Mouse (Mus musculus) small intestine, adult 2 months (tissue): Measurements from ENCODE around the gene Dmtf1.
"Not testable (repeated sequence)": the region's sequence is repeated elsewhere in the genome, so short reads cannot be mapped to it uniquely, and the experiment has no call there.

Experiments
- CTCF ChIP-seq: fragments of 200-500 bp; IDR thresholded peaks from 2 replicates; pipeline ENCODE4 v1.5.1; 2012; ENCODE audit warnings: low read depth, mild to moderate bottlenecking, control low read depth, inconsistent platforms, low read length, moderate library complexity, mixed read lengths; ENCODE audit not compliant: insufficient replicate concordance, insufficient read length; ENCODE audit errors: extremely low read depth
- POLR2A ChIP-seq: fragments of 200-500 bp; IDR thresholded peaks from 2 replicates; pipeline ENCODE4 v1.6.1; 2012; ENCODE audit warnings: low read depth, mild to moderate bottlenecking, control low read depth, inconsistent platforms, low read length, moderate library complexity

DNA sequence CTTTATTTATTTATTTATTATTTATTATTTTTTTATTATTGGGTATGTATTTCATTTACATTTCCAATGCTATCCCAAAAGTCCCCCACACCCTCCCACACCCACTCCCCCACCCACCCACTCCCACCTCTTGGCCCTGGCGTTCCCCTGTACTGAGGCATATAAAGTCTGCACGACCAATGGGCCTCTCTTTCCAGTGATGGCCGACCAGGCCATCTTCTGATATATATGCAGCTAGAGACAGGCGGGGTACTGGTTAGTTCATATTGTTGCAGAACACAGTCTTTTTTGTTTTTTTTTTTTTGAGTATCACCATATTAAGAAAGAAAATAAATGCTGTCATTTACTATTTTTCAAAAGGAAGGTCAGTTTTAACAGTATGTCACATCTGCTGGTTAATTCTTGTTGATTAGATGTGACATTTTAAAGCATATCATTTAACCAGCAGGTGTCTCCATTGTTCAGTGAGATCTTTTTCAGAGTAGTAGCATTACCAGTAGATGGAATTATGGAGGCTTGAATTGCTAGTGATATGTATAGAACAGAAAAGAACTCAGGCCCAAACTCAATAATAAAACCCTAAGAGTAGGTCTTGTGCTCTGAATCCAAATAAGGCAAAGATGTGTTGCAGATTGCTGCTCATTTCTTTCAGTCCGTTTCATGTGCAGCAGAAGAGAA, 7.9 kb upstream of the Dmtf1 start:
- TF ChIP-seq POLR2A, CTCF: not testable (repeated sequence)
